In the genomic region with DNA sequence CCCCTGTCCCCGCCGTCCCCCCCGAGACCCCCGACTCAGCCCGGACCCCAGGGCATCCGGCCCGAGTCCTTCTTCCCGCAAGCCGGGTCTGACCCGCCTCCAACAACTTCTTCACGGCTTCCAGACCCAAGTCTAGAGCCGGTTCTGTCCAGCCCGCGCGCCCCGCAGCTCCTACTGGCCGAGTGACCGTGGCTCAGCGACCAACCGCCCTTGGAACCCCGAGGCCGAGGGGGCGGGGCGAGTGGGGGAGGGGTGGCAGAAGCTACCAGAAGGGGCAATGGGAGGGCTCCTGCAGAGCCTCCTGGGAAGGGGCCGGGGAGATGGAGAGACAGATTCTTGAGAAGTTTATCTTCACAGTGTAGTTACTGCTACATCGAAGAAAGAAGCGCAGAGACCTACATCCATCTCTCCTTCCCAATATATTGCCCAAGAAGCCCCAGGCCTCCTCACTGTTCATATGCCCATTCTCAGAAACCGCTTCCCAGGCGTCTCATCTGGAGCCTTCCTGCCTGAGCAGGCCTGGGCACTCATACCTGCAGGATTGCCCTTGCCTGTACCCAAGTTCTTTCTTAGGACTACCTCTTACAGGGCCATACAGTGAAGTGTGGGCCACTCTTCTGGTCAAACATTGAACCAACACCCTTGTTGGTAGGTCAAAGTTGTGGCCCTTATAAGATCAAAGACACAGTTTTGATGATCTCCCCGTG, we compare ENCODE assay signal across 8 mouse cellular contexts. TPM values are rescaled to one million over a fixed set of nuclear protein-coding genes. Genes with fewer than 3 reads are reported as not detected.
DNase-seq lines count a peak whose midpoint lies in the region; ATAC-seq and TF ChIP-seq lines count a peak whose summit lies in the region.

No protein-coding gene starts in this region.

- H3K9me3 ChIP-seq in heart, embryonic 10.5 days: no peaks in the 10 kb centered on the region
- H3K9me3 ChIP-seq in lung, postnatal 0 days (ENCODE audit: low read length): no peaks in the 10 kb centered on the region
- no peaks in the 10 kb centered on the region for H3K9me3 ChIP-seq in stomach, embryonic 14.5 days (ENCODE audit: control insufficient read depth, low read depth, low read length)

- peak overlapping the region; percentile 77 for H3K4me3 ChIP-seq in heart, embryonic 10.5 days
- H3K4me3 ChIP-seq in lung, postnatal 0 days (ENCODE audit: low read depth, low read length): peak overlapping the region; percentile 41
- peak overlapping the region; percentile 39 for H3K4me3 ChIP-seq in stomach, embryonic 14.5 days (ENCODE audit: low read depth, low read length)

- no peak; the same call in 1 of the 2 replicates for TF ChIP-seq CTCF in lung, postnatal 0 days (IDR thresholded peaks at IDR 0.05)

- peak; percentile 31 for DNase-seq in right cerebral cortex, postnatal 14 days
- no peak for DNase-seq in right cerebral cortex, adult 18-20 months
- peak; percentile 80 to 85 for DNase-seq in cerebellum, postnatal 10 days
- peak; percentile 84 for DNase-seq in heart, embryonic 10.5 days (ENCODE audit: low spot score)
- DNase-seq in kidney, adult 9 months: peak; percentile 10
- DNase-seq in lung, postnatal 0 days (ENCODE audit: low spot score): peak; percentile 41

- H3K4me2 ChIP-seq in lung, postnatal 0 days (replicated peaks; ENCODE audit: low read depth, low read length): peak overlapping the region; percentile 89
- peak overlapping the region; percentile 81 for H3K4me2 ChIP-seq in stomach, embryonic 14.5 days (replicated peaks; ENCODE audit: low read depth, low read length)

- TF ChIP-seq EP300 in lung, postnatal 0 days (IDR thresholded peaks at IDR 0.05): no peak

- no peak overlapping the region for H3K9ac ChIP-seq in lung, postnatal 0 days (replicated peaks; ENCODE audit: low read depth)
- H3K9ac ChIP-seq in stomach, embryonic 14.5 days (replicated peaks; ENCODE audit: low read depth, low read length): peak overlapping the region; percentile 23; the same call in 1 of the 2 replicates

- WGBS in heart, embryonic 10.5 days: 10% methylated on average over 30 of the region's 30 CpGs
- WGBS in lung, postnatal 0 days: 14% methylated on average over 25 of the region's 30 CpGs
- WGBS in stomach, embryonic 14.5 days: 15% methylated on average over 28 of the region's 30 CpGs

- H3K4me1 ChIP-seq in heart, embryonic 10.5 days: peaks cover 17% of the 10 kb centered on the region
- peaks cover 9% of the 10 kb centered on the region; the same call in 1 of the 2 replicates for H3K4me1 ChIP-seq in lung, postnatal 0 days (ENCODE audit: insufficient read depth, low read depth, low read length)
- H3K4me1 ChIP-seq in stomach, embryonic 14.5 days (ENCODE audit: control insufficient read depth, insufficient read depth, low read length): no peaks in the 10 kb centered on the region; the same call in 1 of the 2 replicates

- no peaks in the 10 kb centered on the region for H3K36me3 ChIP-seq in heart, embryonic 10.5 days
- H3K36me3 ChIP-seq in lung, postnatal 0 days (ENCODE audit: insufficient read depth, low read length): no peaks in the 10 kb centered on the region
- H3K36me3 ChIP-seq in stomach, embryonic 14.5 days (ENCODE audit: control insufficient read depth, insufficient read depth, low read length): no peaks in the 10 kb centered on the region

- peak overlapping the region; percentile 89 for H3K27ac ChIP-seq in heart, embryonic 10.5 days
- no peak overlapping the region for H3K27ac ChIP-seq in lung, postnatal 0 days (ENCODE audit: low read length)
- H3K27ac ChIP-seq in stomach, embryonic 14.5 days (ENCODE audit: low read length): no peak overlapping the region

- peak; percentile 60 for ATAC-seq in lung, postnatal 0 days
- peak; percentile 67 for ATAC-seq in stomach, embryonic 14.5 days (ENCODE audit: insufficient number of reproducible peaks, insufficient read depth, low FRiP score, low read depth)
- no peak for ATAC-seq in frontal cortex, adult (ENCODE audit: low TSS enrichment)

- H3K27me3 ChIP-seq in heart, embryonic 10.5 days (ENCODE audit: insufficient read depth, poor library complexity, severe bottlenecking): peaks cover 30% of the 10 kb centered on the region
- H3K27me3 ChIP-seq in lung, postnatal 0 days (replicated peaks; ENCODE audit: insufficient read depth, low read length): peaks cover 16% of the 10 kb centered on the region
- H3K27me3 ChIP-seq in stomach, embryonic 14.5 days (ENCODE audit: control insufficient read depth, insufficient read depth, low read length): no peaks in the 10 kb centered on the region

RNA-seq across cellular contexts. Expression of a gene that starts 2.1 kb away (rescaled TPM):
- polyA plus RNA-seq in heart, embryonic 10.5 days (2016; fragmentation: Nextera tagmentation; extraction: Ambion mirVana): not detected in 2 replicates
- 6.2 and 8.1 TPM in 2 replicates for polyA plus RNA-seq in lung, postnatal 0 days (2015; fragmentation: Nextera tagmentation; extraction: Ambion mirVana)
- polyA plus RNA-seq in stomach, embryonic 14.5 days (2014; fragmentation: Nextera tagmentation; extraction: Ambion mirVana): not detected in 2 replicates

RNA-seq across cellular contexts. Expression of a gene that starts 27.1 kb away (rescaled TPM):
- 4.6 and 5.2 TPM in 2 replicates for polyA plus RNA-seq in heart, embryonic 10.5 days (2016; fragmentation: Nextera tagmentation; extraction: Ambion mirVana)
- 10.7 and 15.6 TPM in 2 replicates for polyA plus RNA-seq in lung, postnatal 0 days (2015; fragmentation: Nextera tagmentation; extraction: Ambion mirVana)
- 6.2 and 6.3 TPM in 2 replicates for polyA plus RNA-seq in stomach, embryonic 14.5 days (2014; fragmentation: Nextera tagmentation; extraction: Ambion mirVana)

RNA-seq across cellular contexts. Expression of a gene that starts 43.3 kb away (rescaled TPM):
- not detected in 2 replicates for polyA plus RNA-seq in heart, embryonic 10.5 days (2016; fragmentation: Nextera tagmentation; extraction: Ambion mirVana)
- 0.42 and 0.53 TPM in 2 replicates for polyA plus RNA-seq in lung, postnatal 0 days (2015; fragmentation: Nextera tagmentation; extraction: Ambion mirVana)
- polyA plus RNA-seq in stomach, embryonic 14.5 days (2014; fragmentation: Nextera tagmentation; extraction: Ambion mirVana): not detected in 2 replicates
